Mouse (Mus musculus): ENCODE measurements around the gene Fbln2. TPM values are rescaled to one million over a fixed set of nuclear protein-coding genes. Genes with fewer than 3 reads are reported as not detected.

The Fbln2 gene
- polyA plus RNA-seq, 1 experiment from 2014 or later: 9.1 TPM

- Histone ChIP-seq H3K27me3 (ENCODE audit: control insufficient read depth, insufficient read depth, low read length) (no peaks in the 10 kb centered on the region), H3K4me1 (ENCODE audit: control insufficient read depth, insufficient read depth, low read length) (0 out of 2 replicates have a peak, but pooled peaks cover 7% of the 10 kb centered on the region), H3K27ac (ENCODE audit: low read depth, low read length) (no peak overlapping the region), H3K36me3 (ENCODE audit: control insufficient read depth, insufficient read depth, low read length) (no peaks in the 10 kb centered on the region), H3K4me3 (ENCODE audit: low read depth, low read length) (no peak overlapping the region), H3K9ac (replicated peaks; ENCODE audit: low read depth, low read length) (no peak overlapping the region), H3K9me3 (ENCODE audit: control insufficient read depth, low read length) (no peaks in the 10 kb centered on the region), H3K4me2 (ENCODE audit: low read depth, low read length) (no peak overlapping the region)
- no peak for ATAC-seq (ENCODE audit: low read depth)
- WGBS: 85% methylated on average over 12 of the region's 12 CpGs
These were observed 53.4 kb downstream of the Fbln2 start for GRCm38 (mm10) chr6:91265616-91266015.

- H3K27me3 ChIP-seq (ENCODE audit: control insufficient read depth, insufficient read depth, low read length): no peaks in the 10 kb centered on the region
- no peak for ATAC-seq (ENCODE audit: low read depth)
- no peaks in the 10 kb centered on the region for H3K9me3 ChIP-seq (ENCODE audit: control insufficient read depth, low read length)
- H3K27ac ChIP-seq (ENCODE audit: low read depth, low read length): no peak overlapping the region
- no peak overlapping the region for H3K9ac ChIP-seq (replicated peaks; ENCODE audit: low read depth, low read length)
- H3K36me3 ChIP-seq (ENCODE audit: control insufficient read depth, insufficient read depth, low read length): no peaks in the 10 kb centered on the region
- WGBS: 82% methylated on average over 1 of the region's 1 CpGs
- no peak overlapping the region for H3K4me3 ChIP-seq (ENCODE audit: low read depth, low read length)
- H3K4me1 ChIP-seq (ENCODE audit: control insufficient read depth, insufficient read depth, low read length): no peaks in the 10 kb centered on the region
- no peak overlapping the region for H3K4me2 ChIP-seq (ENCODE audit: low read depth, low read length)
These were observed 54.4 kb downstream of the Fbln2 start for GRCm38 (mm10) chr6:91266647-91267046.

GRCm38 (mm10) chr6:91268318-91268717 lies 56.1 kb downstream of the Fbln2 start:
- no peaks in the 10 kb centered on the region for H3K27me3 ChIP-seq (ENCODE audit: control insufficient read depth, insufficient read depth, low read length)
- no peaks in the 10 kb centered on the region for H3K4me1 ChIP-seq (ENCODE audit: control insufficient read depth, insufficient read depth, low read length)
- H3K4me3 ChIP-seq (ENCODE audit: low read depth, low read length): no peak overlapping the region
- 40% methylated on average over 9 of the region's 9 CpGs for WGBS
- H3K36me3 ChIP-seq (ENCODE audit: control insufficient read depth, insufficient read depth, low read length): no peaks in the 10 kb centered on the region
- no peak for ATAC-seq (ENCODE audit: low read depth)
- H3K9ac ChIP-seq (replicated peaks; ENCODE audit: low read depth, low read length): no peak overlapping the region
- H3K9me3 ChIP-seq (ENCODE audit: control insufficient read depth, low read length): no peaks in the 10 kb centered on the region
- no peak overlapping the region for H3K4me2 ChIP-seq (ENCODE audit: low read depth, low read length)
- no peak overlapping the region for H3K27ac ChIP-seq (ENCODE audit: low read depth, low read length)

- no peak overlapping the region for H3K4me2 ChIP-seq (ENCODE audit: low read depth, low read length)
- H3K9me3 ChIP-seq (ENCODE audit: control insufficient read depth, low read length): no peaks in the 10 kb centered on the region
- H3K27ac ChIP-seq (ENCODE audit: low read depth, low read length): no peak overlapping the region
- no peaks in the 10 kb centered on the region for H3K4me1 ChIP-seq (ENCODE audit: control insufficient read depth, insufficient read depth, low read length)
- H3K27me3 ChIP-seq (ENCODE audit: control insufficient read depth, insufficient read depth, low read length): no peaks in the 10 kb centered on the region
- H3K9ac ChIP-seq (replicated peaks; ENCODE audit: low read depth, low read length): no peak overlapping the region
- ATAC-seq (ENCODE audit: low read depth): peak; percentile 25; the same call in 1 of the 2 replicates
- no peak overlapping the region for H3K4me3 ChIP-seq (ENCODE audit: low read depth, low read length)
- WGBS: 2% methylated on average over 7 of the region's 7 CpGs
- no peaks in the 10 kb centered on the region for H3K36me3 ChIP-seq (ENCODE audit: control insufficient read depth, insufficient read depth, low read length)
These were observed 65.3 kb downstream of the Fbln2 start for GRCm38 (mm10) chr6:91277549-91277948.

- 7% methylated on average over 1 of the region's 1 CpGs for WGBS
- Histone ChIP-seq H3K9me3 (ENCODE audit: control insufficient read depth, low read length) (no peaks in the 10 kb centered on the region), H3K27me3 (ENCODE audit: control insufficient read depth, insufficient read depth, low read length) (no peaks in the 10 kb centered on the region), H3K27ac (ENCODE audit: low read depth, low read length) (no peak overlapping the region), H3K4me2 (ENCODE audit: low read depth, low read length) (no peak overlapping the region), H3K36me3 (ENCODE audit: control insufficient read depth, insufficient read depth, low read length) (no peaks in the 10 kb centered on the region), H3K4me3 (ENCODE audit: low read depth, low read length) (no peak overlapping the region), H3K4me1 (ENCODE audit: control insufficient read depth, insufficient read depth, low read length) (no peaks in the 10 kb centered on the region), H3K9ac (replicated peaks; ENCODE audit: low read depth, low read length) (no peak overlapping the region)
- no peak for ATAC-seq (ENCODE audit: low read depth)
These were observed 66.0 kb downstream of the Fbln2 start for GRCm38 (mm10) chr6:91278302-91278701.

- H3K4me1 ChIP-seq (ENCODE audit: control insufficient read depth, insufficient read depth, low read length): peaks cover 3% of the 10 kb centered on the region; the same call in 1 of the 2 replicates
- H3K9ac ChIP-seq (replicated peaks; ENCODE audit: low read depth, low read length): no peak overlapping the region
- no peaks in the 10 kb centered on the region for H3K36me3 ChIP-seq (ENCODE audit: control insufficient read depth, insufficient read depth, low read length)
- whole genome bisulfite sequencing: 41% methylated on average over 4 of the region's 4 CpGs
- ATAC-seq (ENCODE audit: low read depth): no peak
- no peak overlapping the region for H3K4me3 ChIP-seq (ENCODE audit: low read depth, low read length)
- no peak overlapping the region for H3K4me2 ChIP-seq (ENCODE audit: low read depth, low read length)
- no peaks in the 10 kb centered on the region for H3K27me3 ChIP-seq (ENCODE audit: control insufficient read depth, insufficient read depth, low read length)
- no peak overlapping the region for H3K27ac ChIP-seq (ENCODE audit: low read depth, low read length)
- no peaks in the 10 kb centered on the region for H3K9me3 ChIP-seq (ENCODE audit: control insufficient read depth, low read length)
These were observed 67.2 kb downstream of the Fbln2 start for GRCm38 (mm10) chr6:91279477-91279876.

- Histone ChIP-seq H3K9ac (replicated peaks; ENCODE audit: low read depth, low read length) (no peak overlapping the region), H3K4me1 (ENCODE audit: control insufficient read depth, insufficient read depth, low read length) (peaks cover 19% of the 10 kb centered on the region), H3K27me3 (ENCODE audit: control insufficient read depth, insufficient read depth, low read length) (no peaks in the 10 kb centered on the region), H3K4me3 (ENCODE audit: low read depth, low read length) (no peak overlapping the region), H3K36me3 (ENCODE audit: control insufficient read depth, insufficient read depth, low read length) (no peaks in the 10 kb centered on the region), H3K9me3 (ENCODE audit: control insufficient read depth, low read length) (no peaks in the 10 kb centered on the region), H3K27ac (ENCODE audit: low read depth, low read length) (no peak overlapping the region), H3K4me2 (ENCODE audit: low read depth, low read length) (no peak overlapping the region)
- WGBS: 3% methylated on average over 6 of the region's 6 CpGs
- ATAC-seq (ENCODE audit: low read depth): peak; percentile 25; the same call in 1 of the 2 replicates
These were observed 69.0 kb downstream of the Fbln2 start for GRCm38 (mm10) chr6:91281206-91281605.

- H3K27me3 ChIP-seq (ENCODE audit: control insufficient read depth, insufficient read depth, low read length): no peaks in the 10 kb centered on the region
- H3K9ac ChIP-seq (replicated peaks; ENCODE audit: low read depth, low read length): no peak overlapping the region
- ATAC-seq (ENCODE audit: low read depth): no peak
- H3K36me3 ChIP-seq (ENCODE audit: control insufficient read depth, insufficient read depth, low read length): no peaks in the 10 kb centered on the region
- no peak overlapping the region for H3K4me2 ChIP-seq (ENCODE audit: low read depth, low read length)
- no peaks in the 10 kb centered on the region for H3K9me3 ChIP-seq (ENCODE audit: control insufficient read depth, low read length)
- 37% methylated on average over 5 of the region's 5 CpGs for WGBS
- no peak overlapping the region for H3K4me3 ChIP-seq (ENCODE audit: low read depth, low read length)
- peaks cover 21% of the 10 kb centered on the region for H3K4me1 ChIP-seq (ENCODE audit: control insufficient read depth, insufficient read depth, low read length)
- H3K27ac ChIP-seq (ENCODE audit: low read depth, low read length): no peak overlapping the region
These were observed 69.5 kb downstream of the Fbln2 start for GRCm38 (mm10) chr6:91281747-91282146.

GRCm38 (mm10) chr6:91283031-91283430 lies 70.8 kb downstream of the Fbln2 start:
- ATAC-seq (ENCODE audit: low read depth): no peak

More at GRCm38 (mm10) chr6:91283031-91283430, 70.8 kb downstream of the Fbln2 start:
- Histone ChIP-seq H3K27ac (ENCODE audit: low read depth, low read length) (no peak overlapping the region), H3K4me3 (ENCODE audit: low read depth, low read length) (no peak overlapping the region), H3K4me1 (ENCODE audit: control insufficient read depth, insufficient read depth, low read length) (peaks cover 21% of the 10 kb centered on the region), H3K4me2 (ENCODE audit: low read depth, low read length) (no peak overlapping the region), H3K36me3 (ENCODE audit: control insufficient read depth, insufficient read depth, low read length) (no peaks in the 10 kb centered on the region), H3K9me3 (ENCODE audit: control insufficient read depth, low read length) (no peaks in the 10 kb centered on the region), H3K27me3 (ENCODE audit: control insufficient read depth, insufficient read depth, low read length) (no peaks in the 10 kb centered on the region), H3K9ac (replicated peaks; ENCODE audit: low read depth, low read length) (no peak overlapping the region)
- 82% methylated on average over 7 of the region's 7 CpGs for WGBS

Data from neural tube, embryonic 14.5 days (tissue).